Mouse (Mus musculus) left cerebral cortex, adult 18-20 months (tissue): ENCODE measurements around the gene Slc25a43. TPM values are rescaled to one million over a fixed set of nuclear protein-coding genes. Genes with fewer than 3 reads are reported as not detected.
"Not testable (repeated sequence)": the region's sequence is repeated elsewhere in the genome, so short reads cannot be mapped to it uniquely, and the experiment has no call there.

Experiments used
- DNase-seq, 2 experiments: peaks; one replicate each; pipeline ENCODE4 v3.0.0; 2021 to 2022; ENCODE audit warnings: low spot score in 2 of 2, mixed read lengths in 1 of 2
- total RNA-seq, 2 experiments: library from RNA; stranded (reverse); gene quantifications; 2 replicates each; pipeline ENCODE4 v1.2.3; 2021

Gene Slc25a43
- total RNA-seq, 2 experiments from 2014 or later, result 0.42 to 0.70 TPM

- no peak for DNase-seq
Observed at GRCm38 (mm10) chrX:36777694-36778093, 34.2 kb downstream of the Slc25a43 start.

- no peak for DNase-seq
Observed at GRCm38 (mm10) chrX:36789360-36789759, 45.9 kb downstream of the Slc25a43 start.

- no peak for DNase-seq
Observed at GRCm38 (mm10) chrX:36794571-36794970, 51.1 kb downstream of the Slc25a43 start.

GRCm38 (mm10) chrX:36795424-36796162, 52.1 kb downstream of the Slc25a43 start, which contains the start of gene Slc25a5:
Gene Slc25a5 (plus strand): TSS chrX:36795651.
- peak; percentile 69 to 81 for DNase-seq

- peak; percentile 73 to 84 for DNase-seq
Observed at GRCm38 (mm10) chrX:36796163-36796581, 52.7 kb downstream of the Slc25a43 start.

- not testable (repeated sequence) for DNase-seq
Observed at GRCm38 (mm10) chrX:36796734-36797133, 53.3 kb downstream of the Slc25a43 start.

GRCm38 (mm10) chrX:36799131-36799879, 55.8 kb downstream of the Slc25a43 start:
- no peak for DNase-seq

- no peak for DNase-seq
Observed at GRCm38 (mm10) chrX:36803189-36803588, 59.7 kb downstream of the Slc25a43 start.

- no peak for DNase-seq
Observed at GRCm38 (mm10) chrX:36804196-36804595, 60.7 kb downstream of the Slc25a43 start.

GRCm38 (mm10) chrX:36805466-36806235, 62.2 kb downstream of the Slc25a43 start:
- no peak for DNase-seq

GRCm38 (mm10) chrX:36807360-36808317, 64.2 kb downstream of the Slc25a43 start:
- DNase-seq, result peak; percentile 77 to 89

GRCm38 (mm10) chrX:36808318-36808683, 64.8 kb downstream of the Slc25a43 start:
- DNase-seq, result no peak

- DNase-seq, result peak in 1 of 2 experiments; percentile 20
Observed at GRCm38 (mm10) chrX:36811377-36811776, 67.9 kb downstream of the Slc25a43 start.

- no peak for DNase-seq
Observed at GRCm38 (mm10) chrX:36814161-36814836, 70.8 kb downstream of the Slc25a43 start.

GRCm38 (mm10) chrX:36815022-36815421, 71.6 kb downstream of the Slc25a43 start:
- no peak for DNase-seq

GRCm38 (mm10) chrX:36815439-36815838, 72.0 kb downstream of the Slc25a43 start:
- no peak for DNase-seq

GRCm38 (mm10) chrX:36816368-36816899, 73.0 kb downstream of the Slc25a43 start:
- no peak for DNase-seq

GRCm38 (mm10) chrX:36816953-36817441, 73.5 kb downstream of the Slc25a43 start:
- no peak for DNase-seq

- DNase-seq, result no peak
Observed at GRCm38 (mm10) chrX:36819575-36819974, 76.1 kb downstream of the Slc25a43 start.
